Mouse (Mus musculus): ENCODE measurements at regions not wholly inside any gene's neighbourhood (a gene's known extent, or its start where the extent isn't known, plus 50 kb on each side); places are given as distances from the start of the nearest gene placed in this dataset.

DNA sequence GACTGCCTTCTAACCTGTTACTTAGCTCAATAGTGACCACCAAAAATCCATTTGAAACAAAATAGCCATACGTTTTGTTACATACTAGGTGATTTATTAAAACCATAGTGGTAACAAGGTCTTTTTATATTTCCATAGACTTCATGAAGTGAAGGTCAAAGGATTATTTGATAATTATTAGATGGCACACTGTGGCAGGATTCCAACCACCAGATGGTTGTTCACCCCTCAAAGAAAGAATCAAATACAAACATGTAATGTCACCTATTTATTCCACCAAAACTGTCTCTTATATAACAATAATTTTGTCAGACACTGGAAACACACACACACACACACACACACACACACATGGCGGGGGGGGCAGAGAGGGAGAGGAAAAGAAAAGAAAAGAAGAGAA lies 431.2 kb downstream of the Btg1 start:
- Histone ChIP-seq H3K36me3 (no peaks in the 10 kb centered on the region), H3K27ac (no peak overlapping the region), H3K27me3 (no peaks in the 10 kb centered on the region), H3K9me3 (no peaks in the 10 kb centered on the region), H3K4me3 (no peak overlapping the region), H3K4me2 (no peak overlapping the region), H3K4me1 (no peaks in the 10 kb centered on the region), H3K9ac (no peak overlapping the region)
- no peak for ATAC-seq (ENCODE audit: insufficient number of reproducible peaks, insufficient read depth, low FRiP score, low TSS enrichment, low read depth)
- WGBS: 76% methylated on average over 2 of the region's 2 CpGs

DNA sequence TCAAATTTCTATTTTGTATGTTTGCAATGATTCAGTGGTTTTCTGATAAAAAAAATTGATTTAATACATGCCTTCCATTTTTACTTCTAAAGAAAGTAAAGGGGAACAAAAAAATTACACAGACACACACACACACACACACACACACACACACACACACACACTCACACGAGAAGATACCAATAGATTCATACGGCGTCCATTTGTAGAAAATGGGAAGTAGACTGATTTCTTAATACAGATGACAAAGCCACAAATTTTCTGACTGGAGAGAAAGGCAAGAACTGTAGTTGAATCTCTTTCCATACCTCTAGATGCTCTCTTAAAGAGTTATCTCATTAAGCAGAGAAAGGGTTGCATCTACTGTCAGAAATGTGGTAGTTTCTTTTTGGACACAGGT lies 424.9 kb upstream of the Dcn start:
- Histone ChIP-seq H3K27me3 (no peaks in the 10 kb centered on the region), H3K9ac (no peak overlapping the region), H3K4me3 (no peak overlapping the region), H3K36me3 (no peaks in the 10 kb centered on the region), H3K4me2 (no peak overlapping the region), H3K9me3 (no peaks in the 10 kb centered on the region), H3K4me1 (no peaks in the 10 kb centered on the region), H3K27ac (no peak overlapping the region)
- no peak for ATAC-seq (ENCODE audit: insufficient number of reproducible peaks, insufficient read depth, low FRiP score, low TSS enrichment, low read depth)
- 95% methylated on average over 3 of the region's 3 CpGs for WGBS

DNA sequence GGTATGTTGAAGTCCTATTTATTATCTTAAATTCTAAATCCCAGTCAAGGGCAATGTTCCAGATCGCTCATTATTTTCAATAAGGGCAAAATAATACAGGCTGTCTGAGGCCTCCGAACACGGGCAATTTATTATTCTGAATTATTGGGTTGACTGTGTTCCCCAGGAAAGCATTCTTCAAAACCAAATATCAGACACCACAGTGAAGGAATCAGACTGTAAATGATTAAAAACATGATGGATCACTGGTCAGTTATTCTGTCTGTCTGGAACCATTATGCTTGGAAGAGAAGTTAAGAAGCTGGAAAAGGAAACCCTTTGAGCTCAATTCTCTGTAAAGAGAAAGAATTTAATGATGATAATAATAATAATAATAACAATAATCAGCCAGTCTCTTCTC lies 417.4 kb upstream of the Dcn start:
- no peak overlapping the region for H3K4me3 ChIP-seq
- no peak overlapping the region for H3K9ac ChIP-seq
- no peak overlapping the region for H3K27ac ChIP-seq
- WGBS: 83% methylated on average over 3 of the region's 3 CpGs
- no peaks in the 10 kb centered on the region for H3K27me3 ChIP-seq
- no peak overlapping the region for H3K4me2 ChIP-seq
- no peaks in the 10 kb centered on the region for H3K9me3 ChIP-seq
- H3K36me3 ChIP-seq: no peaks in the 10 kb centered on the region
- no peaks in the 10 kb centered on the region for H3K4me1 ChIP-seq
- no peak for ATAC-seq (ENCODE audit: insufficient number of reproducible peaks, insufficient read depth, low FRiP score, low TSS enrichment, low read depth)

DNA sequence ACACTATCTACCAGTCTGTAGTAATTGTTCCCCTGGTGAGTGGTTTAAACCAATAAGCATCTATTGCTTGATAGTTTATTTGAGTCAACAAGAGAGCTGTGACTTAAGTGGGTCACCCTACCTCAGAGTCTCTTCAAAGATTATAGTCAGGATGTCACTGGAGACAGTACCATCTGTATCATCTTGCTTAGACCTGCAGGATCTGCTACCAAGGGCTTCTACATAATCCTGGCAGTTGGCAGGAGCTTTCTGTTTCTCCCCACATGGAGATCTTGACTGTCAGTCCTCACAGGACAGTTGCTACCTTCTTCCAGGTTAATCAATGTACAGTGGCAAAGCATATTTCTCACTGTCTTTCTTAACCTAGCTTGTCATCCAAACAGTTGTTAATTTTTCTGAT lies 414.9 kb upstream of the Dcn start:
- no peaks in the 10 kb centered on the region for H3K36me3 ChIP-seq
- no peak overlapping the region for H3K9ac ChIP-seq
- H3K4me3 ChIP-seq: no peak overlapping the region
- H3K4me2 ChIP-seq: no peak overlapping the region
- no peak overlapping the region for H3K27ac ChIP-seq
- H3K9me3 ChIP-seq: no peaks in the 10 kb centered on the region
- no peak for ATAC-seq (ENCODE audit: insufficient number of reproducible peaks, insufficient read depth, low FRiP score, low TSS enrichment, low read depth)
- no peaks in the 10 kb centered on the region for H3K27me3 ChIP-seq
- no peaks in the 10 kb centered on the region for H3K4me1 ChIP-seq

DNA sequence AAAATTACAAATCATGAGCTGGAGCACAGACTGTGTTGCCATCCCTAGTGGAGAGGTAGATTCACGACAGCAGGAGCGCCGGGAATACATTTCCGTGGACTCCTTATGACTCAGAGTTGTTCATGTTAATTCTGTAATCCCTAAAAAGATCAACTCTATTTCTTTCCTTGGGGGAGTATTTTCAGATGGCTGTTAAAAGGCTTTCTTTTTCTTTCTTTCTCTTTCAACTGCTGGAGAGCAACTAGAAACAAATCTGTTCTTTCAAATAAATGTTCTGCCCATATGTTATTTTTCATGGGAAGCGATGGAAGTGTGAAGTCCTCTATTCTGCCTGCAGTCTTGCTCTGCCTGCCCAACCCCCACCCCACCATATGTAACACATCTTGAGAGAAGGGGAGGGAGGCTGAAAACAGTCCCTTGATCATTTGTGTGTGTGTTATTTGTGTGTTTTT lies 401.4 kb upstream of the Dcn start:
- 54% methylated on average over 5 of the region's 5 CpGs for WGBS
- H3K9me3 ChIP-seq: no peaks in the 10 kb centered on the region
- H3K27ac ChIP-seq: peak overlapping the region; percentile 5; the same call in 1 of the 2 replicates
- no peaks in the 10 kb centered on the region for H3K27me3 ChIP-seq
- no peak overlapping the region for H3K9ac ChIP-seq
- H3K4me1 ChIP-seq: peaks cover 8% of the 10 kb centered on the region; the same call in 1 of the 2 replicates
- H3K4me3 ChIP-seq: no peak overlapping the region
- no peak for ATAC-seq (ENCODE audit: insufficient number of reproducible peaks, insufficient read depth, low FRiP score, low TSS enrichment, low read depth)
- no peak overlapping the region for H3K4me2 ChIP-seq
- no peaks in the 10 kb centered on the region for H3K36me3 ChIP-seq

DNA sequence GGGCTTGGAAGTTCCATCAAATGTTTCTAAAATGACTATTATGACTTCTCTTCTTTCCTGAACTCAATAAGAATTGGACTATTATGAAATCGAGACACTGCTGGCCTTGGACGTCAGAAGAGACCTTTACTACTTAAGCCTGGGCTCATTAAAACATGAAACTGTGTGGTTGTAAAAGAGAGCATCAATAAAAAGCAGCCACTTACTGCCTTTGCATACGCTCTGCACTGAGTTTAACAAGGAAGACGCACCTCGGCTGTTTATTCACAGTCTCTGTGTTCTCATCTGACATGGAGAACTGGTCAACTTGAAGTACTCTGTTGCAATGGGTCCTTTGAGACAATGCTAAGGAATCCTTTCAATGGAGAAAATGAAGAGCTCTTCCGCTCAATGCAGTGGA lies 399.8 kb upstream of the Dcn start:
- Histone ChIP-seq H3K4me2 (no peak overlapping the region), H3K36me3 (no peaks in the 10 kb centered on the region), H3K9me3 (no peaks in the 10 kb centered on the region), H3K27ac (no peak overlapping the region), H3K9ac (no peak overlapping the region), H3K4me1 (peaks cover 8% of the 10 kb centered on the region; the same call in 1 of the 2 replicates), H3K27me3 (no peaks in the 10 kb centered on the region), H3K4me3 (no peak overlapping the region)
- ATAC-seq (ENCODE audit: insufficient number of reproducible peaks, insufficient read depth, low FRiP score, low TSS enrichment, low read depth): no peak
- WGBS: 77% methylated on average over 6 of the region's 6 CpGs

DNA sequence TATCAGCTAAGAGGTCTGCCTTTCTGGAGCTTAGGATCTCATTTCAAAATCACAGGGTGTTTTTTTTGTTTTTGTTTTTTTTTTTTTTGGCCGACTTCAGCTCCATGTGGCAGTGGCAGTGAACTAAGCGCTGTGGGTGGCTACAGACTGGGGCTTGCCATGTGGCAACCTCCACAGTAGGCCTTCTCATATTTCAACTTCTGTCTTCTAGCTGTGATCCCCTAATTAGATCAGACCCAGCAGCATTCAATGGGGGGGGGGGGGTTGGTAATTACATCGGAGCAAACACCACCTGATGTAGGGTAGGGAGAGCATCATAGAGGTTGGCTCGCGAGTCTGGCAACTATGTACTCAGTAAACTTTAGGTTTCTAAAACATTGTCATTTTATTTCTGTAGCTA lies 392.1 kb upstream of the Dcn start:
- peak; percentile 79 for ATAC-seq (ENCODE audit: insufficient number of reproducible peaks, insufficient read depth, low FRiP score, low TSS enrichment, low read depth)
- no peak overlapping the region for H3K4me2 ChIP-seq
- H3K4me3 ChIP-seq: no peak overlapping the region
- H3K9ac ChIP-seq: no peak overlapping the region
- H3K4me1 ChIP-seq: no peaks in the 10 kb centered on the region
- no peaks in the 10 kb centered on the region for H3K36me3 ChIP-seq
- 32% methylated on average over 5 of the region's 5 CpGs for WGBS
- H3K27ac ChIP-seq: no peak overlapping the region
- H3K9me3 ChIP-seq: no peaks in the 10 kb centered on the region
- H3K27me3 ChIP-seq: no peaks in the 10 kb centered on the region

DNA sequence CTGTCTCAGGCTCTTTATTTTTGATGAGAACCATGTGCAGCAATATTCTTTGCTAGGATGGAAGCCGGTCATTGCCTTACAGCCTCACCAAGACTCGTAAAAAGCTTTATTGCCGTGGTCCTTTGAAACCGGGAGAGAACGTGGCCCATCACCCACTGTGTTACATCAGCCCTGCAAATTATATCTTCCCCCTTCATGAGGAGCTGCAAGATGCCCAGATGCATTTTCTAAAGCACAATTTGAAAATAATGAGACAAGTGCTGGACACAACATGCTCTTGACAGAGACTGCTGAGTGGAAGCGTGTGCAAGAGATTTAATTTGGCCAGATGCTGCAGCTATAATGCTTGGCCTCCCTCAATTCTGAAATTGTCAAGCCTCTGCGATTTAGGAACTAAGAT lies 389.2 kb upstream of the Dcn start:
- WGBS: 74% methylated on average over 7 of the region's 7 CpGs
- no peak for ATAC-seq (ENCODE audit: insufficient number of reproducible peaks, insufficient read depth, low FRiP score, low TSS enrichment, low read depth)
- H3K9ac ChIP-seq: no peak overlapping the region

DNA sequence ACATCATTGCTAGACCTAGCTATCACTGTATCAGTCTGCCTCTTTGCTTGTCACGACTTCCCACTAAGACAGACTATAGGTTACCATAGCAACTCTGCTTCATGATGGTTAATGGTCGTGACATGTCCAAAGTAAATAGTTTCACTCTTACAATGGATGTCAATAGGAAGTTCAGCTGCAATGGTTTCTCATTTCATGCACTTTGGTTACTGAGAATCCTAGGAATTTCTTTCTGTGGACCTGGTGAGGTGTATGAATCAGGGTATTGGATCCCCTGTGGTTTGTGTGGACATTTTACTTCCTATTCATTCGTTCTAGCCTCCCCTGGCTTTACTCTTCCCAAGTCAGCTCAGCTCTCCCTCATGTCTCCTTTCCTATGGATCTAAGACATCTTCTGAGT lies 385.5 kb upstream of the Dcn start:
- no peaks in the 10 kb centered on the region for H3K4me1 ChIP-seq
- H3K27ac ChIP-seq: no peak overlapping the region
- no peak overlapping the region for H3K9ac ChIP-seq
- no peaks in the 10 kb centered on the region; the same call in 1 of the 2 replicates for H3K9me3 ChIP-seq
- H3K4me3 ChIP-seq: no peak overlapping the region
- H3K27me3 ChIP-seq: no peaks in the 10 kb centered on the region
- H3K4me2 ChIP-seq: no peak overlapping the region
- no peaks in the 10 kb centered on the region for H3K36me3 ChIP-seq
- WGBS: 36% methylated on average over 3 of the region's 3 CpGs
- ATAC-seq (ENCODE audit: insufficient number of reproducible peaks, insufficient read depth, low FRiP score, low TSS enrichment, low read depth): no peak

More for the DNA sequence above, 389.2 kb upstream of the Dcn start:
- Histone ChIP-seq H3K4me1 (no peaks in the 10 kb centered on the region), H3K9me3 (no peaks in the 10 kb centered on the region), H3K27ac (no peak overlapping the region), H3K27me3 (no peaks in the 10 kb centered on the region), H3K4me2 (no peak overlapping the region), H3K36me3 (no peaks in the 10 kb centered on the region), H3K4me3 (no peak overlapping the region)

DNA sequence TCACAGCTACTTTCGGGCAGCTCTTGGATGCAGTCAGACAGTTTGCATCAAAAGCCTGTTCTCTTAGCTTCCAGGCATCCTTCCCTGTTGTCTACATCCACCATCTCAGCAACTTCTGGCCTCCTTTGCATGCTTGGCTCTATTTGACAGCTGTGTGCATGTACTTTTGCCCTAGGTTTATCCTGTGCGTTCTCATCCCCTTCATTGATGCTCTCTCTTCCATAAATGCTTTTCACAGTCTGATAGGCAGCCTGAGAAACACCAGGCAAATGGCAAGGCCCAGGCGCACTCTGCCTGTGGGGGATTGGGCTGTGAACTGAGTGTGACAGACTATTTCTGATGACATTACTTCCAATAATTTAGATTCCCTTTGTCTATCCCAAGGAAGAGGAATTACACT lies 364.9 kb upstream of the Dcn start:
- H3K9me3 ChIP-seq: no peaks in the 10 kb centered on the region
- no peak overlapping the region for H3K9ac ChIP-seq
- no peak overlapping the region for H3K4me3 ChIP-seq
- H3K27me3 ChIP-seq: no peaks in the 10 kb centered on the region
- no peaks in the 10 kb centered on the region for H3K36me3 ChIP-seq
- no peak for ATAC-seq (ENCODE audit: insufficient number of reproducible peaks, insufficient read depth, low FRiP score, low TSS enrichment, low read depth)
- H3K4me2 ChIP-seq: no peak overlapping the region
- WGBS: 77% methylated on average over 3 of the region's 3 CpGs
- H3K27ac ChIP-seq: no peak overlapping the region
- H3K4me1 ChIP-seq: no peaks in the 10 kb centered on the region

DNA sequence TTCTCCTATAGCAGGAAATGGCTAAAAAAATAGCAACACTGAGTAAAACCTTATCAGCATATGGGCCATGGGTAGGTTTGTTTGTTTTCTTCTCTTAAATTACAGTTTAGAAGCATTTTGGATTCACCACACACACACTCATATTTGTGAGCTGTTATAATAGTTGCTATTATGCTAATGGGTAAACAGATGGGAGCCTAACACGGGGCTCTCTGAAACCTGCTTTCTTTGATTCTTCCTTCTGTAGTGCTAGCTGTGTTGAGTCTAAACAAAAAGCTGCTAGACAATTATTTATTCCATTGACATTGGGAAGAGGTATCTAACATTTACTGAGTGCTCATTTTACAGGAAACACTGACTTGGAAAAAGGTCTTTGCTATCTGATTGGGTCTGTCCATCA lies 356.7 kb upstream of the Dcn start:
- 0 out of 2 replicates have a peak, but pooled peaks cover 4% of the 10 kb centered on the region for H3K9me3 ChIP-seq
- no peak overlapping the region for H3K27ac ChIP-seq
- H3K9ac ChIP-seq: no peak overlapping the region
- H3K4me2 ChIP-seq: no peak overlapping the region
- 72% methylated on average over 1 of the region's 1 CpGs for WGBS
- no peak for ATAC-seq (ENCODE audit: insufficient number of reproducible peaks, insufficient read depth, low FRiP score, low TSS enrichment, low read depth)
- H3K4me1 ChIP-seq: no peaks in the 10 kb centered on the region
- H3K4me3 ChIP-seq: no peak overlapping the region
- H3K27me3 ChIP-seq: no peaks in the 10 kb centered on the region
- no peaks in the 10 kb centered on the region for H3K36me3 ChIP-seq

DNA sequence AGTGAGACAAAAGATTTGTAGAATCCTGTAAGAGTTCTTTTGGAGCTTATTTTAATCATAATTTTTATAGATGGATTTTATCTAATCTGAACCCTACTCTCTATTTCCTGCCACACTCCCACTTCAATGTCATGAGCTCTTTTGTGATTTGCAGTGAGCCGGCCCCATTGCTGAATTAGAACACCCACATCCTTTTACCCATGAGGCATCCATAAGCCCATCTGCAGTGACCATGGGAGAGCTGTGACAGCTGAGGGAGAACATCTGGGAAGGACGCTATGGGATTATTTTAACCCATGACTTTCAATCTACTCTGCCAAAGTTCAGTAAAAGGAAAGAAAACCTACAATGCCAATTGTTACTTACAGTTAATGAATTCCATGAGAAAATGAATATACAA lies 337.8 kb upstream of the Dcn start:
- no peaks in the 10 kb centered on the region for H3K36me3 ChIP-seq
- no peaks in the 10 kb centered on the region for H3K9me3 ChIP-seq
- H3K4me2 ChIP-seq: no peak overlapping the region
- no peak for ATAC-seq (ENCODE audit: insufficient number of reproducible peaks, insufficient read depth, low FRiP score, low TSS enrichment, low read depth)
- H3K27me3 ChIP-seq: no peaks in the 10 kb centered on the region
- H3K4me3 ChIP-seq: no peak overlapping the region
- no peaks in the 10 kb centered on the region for H3K4me1 ChIP-seq
- 47% methylated on average over 2 of the region's 2 CpGs for WGBS
- H3K27ac ChIP-seq: no peak overlapping the region
- no peak overlapping the region for H3K9ac ChIP-seq

All from embryonic facial prominence, embryonic 13.5 days (tissue).